Mouse (Mus musculus) midbrain, postnatal 0 days (tissue): ENCODE measurements around the gene Anks1. TPM values are rescaled to one million over a fixed set of nuclear protein-coding genes. Genes with fewer than 3 reads are reported as not detected.
A peak's percentile ranks its signal among the peaks of the same experiment; 100 is the strongest.

Source experiments
- ATAC-seq: fragments of 200-750 bp; cut with Nextera tagmentation; 2 replicates; pipeline ENCODE4 v1.8.0; 2017; ENCODE audit warnings: moderate number of reproducible peaks, mild to moderate bottlenecking, moderate TSS enrichment, moderate library complexity; ENCODE audit not compliant: low FRiP score
- DNase-seq: peaks from one replicate; pipeline ENCODE4 v3.0.0-alpha.2; 2015; ENCODE audit warnings: low spot score
- H3K27ac ChIP-seq: fragments of 300-500 bp; sonication (generic); 2 replicates; pipeline ENCODE4 v1.5.1; 2014; ENCODE audit warnings: low read depth, mild to moderate bottlenecking, low read length, mixed read lengths
- H3K27me3 ChIP-seq: fragments of 300-500 bp; sonication (generic); 2 replicates; pipeline ENCODE4 v1.6.1; 2014; ENCODE audit warnings: low read length, control low read depth, mixed read lengths; ENCODE audit not compliant: insufficient read depth
- H3K36me3 ChIP-seq: fragments of 300-500 bp; sonication (generic); 2 replicates; pipeline ENCODE4 v1.6.1; 2014; ENCODE audit warnings: low read length, control low read depth, mixed read lengths; ENCODE audit not compliant: insufficient read depth
- H3K4me1 ChIP-seq: fragments of 300-500 bp; sonication (generic); 2 replicates; pipeline ENCODE4 v1.6.1; 2014; ENCODE audit warnings: mild to moderate bottlenecking, control low read depth, antibody characterized with exemption, low read length, mixed read lengths; ENCODE audit not compliant: insufficient read depth
- H3K4me2 ChIP-seq: fragments of 300-500 bp; sonication (generic); 2 replicates; pipeline ENCODE4 v1.6.1; 2014; ENCODE audit warnings: low read depth, mild to moderate bottlenecking, low read length, mixed read lengths; ENCODE audit not compliant: poor library complexity, severe bottlenecking
- H3K4me3 ChIP-seq: fragments of 300-500 bp; sonication (generic); 2 replicates; pipeline ENCODE4 v1.5.1; 2014; ENCODE audit warnings: low read depth, mild to moderate bottlenecking, low read length, moderate library complexity
- H3K9ac ChIP-seq: fragments of 300-500 bp; sonication (generic); replicated peaks from 2 replicates; pipeline ENCODE4 v1.6.1; 2014; ENCODE audit warnings: mild to moderate bottlenecking, low read length, moderate library complexity, mixed read lengths; ENCODE audit not compliant: poor library complexity, severe bottlenecking
- H3K9me3 ChIP-seq: fragments of 300-500 bp; sonication (generic); 2 replicates; pipeline ENCODE4 v1.6.1; 2016; ENCODE audit warnings: low read length, control low read depth
- CTCF ChIP-seq: IDR thresholded peaks from 2 replicates; pipeline ENCODE4 v1.5.1; 2016; ENCODE audit warnings: antibody characterized with exemption, mild to moderate bottlenecking
- WGBS: fragments of 180-500 bp; shearing (Covaris S2); extraction: QIAGEN DNeasy Blood & Tissue Kit; methylation state at CpG from one replicate; pipeline ENCODE4 v1.1.7; 2014; 5-methylcytosine and 5-hydroxymethylcytosine counted together
- polyA plus RNA-seq: library from polyadenylated mRNA; unstranded; fragments of >200 nt; fragmentation: Nextera tagmentation; extraction: Ambion mirVana; gene quantifications from 2 replicates; pipeline ENCODE4 v1.2.1, GENCODE M21; 2015
- total RNA-seq: library from RNA; depleted of rRNA; stranded (reverse); fragments of >200 nt; gene quantifications from 2 replicates; pipeline ENCODE4 v1.2.3, GENCODE M21; 2014

Anks1 gene
- total and polyA plus RNA-seq, 2 experiments from 2014 or later, result 44.1 to 109 TPM

DNA sequence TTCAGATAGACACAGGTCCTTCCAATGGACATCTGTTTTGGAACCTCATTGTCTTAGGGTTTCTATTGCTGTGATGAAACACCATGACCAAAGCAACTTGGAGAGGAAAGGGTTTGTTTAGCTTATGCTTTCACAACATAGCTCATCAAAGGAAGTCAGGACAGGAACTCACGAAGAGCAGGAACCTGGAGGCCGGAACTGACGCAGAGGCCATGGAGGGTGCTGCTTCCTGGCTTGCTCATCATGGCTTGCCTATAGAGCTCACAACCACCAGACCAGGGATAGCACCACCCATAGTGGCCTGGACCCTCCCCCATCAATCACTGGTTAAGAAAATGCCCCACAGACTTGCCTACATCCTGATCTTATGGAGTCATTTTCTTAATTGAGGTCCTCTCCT is 26.0 kb downstream of the Anks1 start:
- Histone ChIP-seq H3K9me3 (no peaks in the 10 kb centered on the region), H3K4me1 (no peaks in the 10 kb centered on the region), H3K4me3 (no peak overlapping the region), H3K4me2 (no peak overlapping the region), H3K27me3 (no peaks in the 10 kb centered on the region), H3K27ac (no peak overlapping the region), H3K36me3 (no peaks in the 10 kb centered on the region), H3K9ac (no peak overlapping the region)
- no peak for TF ChIP-seq CTCF
- WGBS, result 82% methylated on average over 3 of the region's 3 CpGs
- DNase-seq (no peak), ATAC-seq (no peak)

GRCm38 (mm10) chr17:27937054-27937615 is 28.0 kb downstream of the Anks1 start:
- Histone ChIP-seq H3K4me1 (no peaks in the 10 kb centered on the region), H3K9ac (no peak overlapping the region), H3K4me2 (no peak overlapping the region), H3K9me3 (no peaks in the 10 kb centered on the region), H3K27me3 (no peaks in the 10 kb centered on the region), H3K27ac (no peak overlapping the region), H3K36me3 (no peaks in the 10 kb centered on the region), H3K4me3 (no peak overlapping the region)
- no peak for TF ChIP-seq CTCF
- 90% methylated on average over 4 of the region's 4 CpGs for WGBS
- no peak for ATAC-seq
- no peak for DNase-seq

- no peak overlapping the region for H3K9ac ChIP-seq
- TF ChIP-seq CTCF, result no peak
Observed at GRCm38 (mm10) chr17:27938121-27938754, 29.1 kb downstream of the Anks1 start.

GRCm38 (mm10) chr17:27939028-27939427 is 29.9 kb downstream of the Anks1 start:
- no peaks in the 10 kb centered on the region for H3K4me1 ChIP-seq
- 0 out of 2 replicates have a peak overlapping the region, but pooled peaks have one; percentile 32 for H3K27ac ChIP-seq
- H3K9me3 ChIP-seq, result no peaks in the 10 kb centered on the region
- H3K36me3 ChIP-seq, result no peaks in the 10 kb centered on the region
- no peak for DNase-seq
- TF ChIP-seq CTCF, result no peak
- H3K27me3 ChIP-seq, result no peaks in the 10 kb centered on the region
- H3K9ac ChIP-seq, result no peak overlapping the region
- WGBS, result 86% methylated on average over 5 of the region's 5 CpGs
- no peak overlapping the region for H3K4me3 ChIP-seq
- no peak for ATAC-seq
- H3K4me2 ChIP-seq, result no peak overlapping the region

More at GRCm38 (mm10) chr17:27938121-27938754, 29.1 kb downstream of the Anks1 start:
- H3K4me3 ChIP-seq, result no peak overlapping the region
- DNase-seq, result no peak
- no peaks in the 10 kb centered on the region for H3K9me3 ChIP-seq
- H3K4me1 ChIP-seq, result no peaks in the 10 kb centered on the region
- no peak overlapping the region for H3K4me2 ChIP-seq
- H3K36me3 ChIP-seq, result no peaks in the 10 kb centered on the region
- no peaks in the 10 kb centered on the region for H3K27me3 ChIP-seq
- H3K27ac ChIP-seq, result 0 out of 2 replicates have a peak overlapping the region, but pooled peaks have one; percentile 32
- no peak for ATAC-seq
- 75% methylated on average over 12 of the region's 12 CpGs for WGBS

DNA sequence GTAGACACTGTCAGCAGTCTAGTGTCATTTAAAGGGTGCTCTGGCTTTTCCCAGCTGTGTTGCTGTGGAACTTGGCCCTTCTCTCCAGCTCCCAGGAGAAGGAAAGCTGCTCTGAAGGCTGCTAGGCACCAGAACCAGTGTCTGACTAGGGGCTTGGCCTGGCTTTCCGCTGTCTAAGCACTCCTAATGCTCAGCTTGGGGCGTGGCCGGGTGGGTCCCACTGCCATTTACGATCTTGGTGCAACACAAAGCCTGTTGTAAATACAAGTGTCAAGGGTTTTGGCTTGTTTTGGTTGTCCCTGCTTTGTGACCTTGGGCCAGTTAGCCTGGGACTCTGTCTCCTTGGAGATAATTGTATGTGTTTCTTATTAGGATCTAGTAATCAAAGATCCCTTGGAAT is 31.2 kb downstream of the Anks1 start:
- H3K9me3 ChIP-seq, result no peaks in the 10 kb centered on the region
- no peak overlapping the region for H3K4me2 ChIP-seq
- ATAC-seq (no peak), DNase-seq (peak; percentile 10)
- H3K4me1 ChIP-seq, result no peaks in the 10 kb centered on the region
- TF ChIP-seq CTCF, result no peak
- no peaks in the 10 kb centered on the region for H3K36me3 ChIP-seq
- no peak overlapping the region for H3K4me3 ChIP-seq
- H3K27ac ChIP-seq, result no peak overlapping the region
- H3K9ac ChIP-seq, result no peak overlapping the region
- 90% methylated on average over 4 of the region's 4 CpGs for WGBS
- H3K27me3 ChIP-seq, result no peaks in the 10 kb centered on the region

GRCm38 (mm10) chr17:27941178-27941577 is 32.1 kb downstream of the Anks1 start:
- H3K4me2 ChIP-seq, result no peak overlapping the region
- no peak overlapping the region for H3K4me3 ChIP-seq
- H3K27me3 ChIP-seq, result no peaks in the 10 kb centered on the region
- no peak overlapping the region for H3K9ac ChIP-seq
- ATAC-seq (no peak), DNase-seq (no peak)
- WGBS, result 79% methylated on average over 5 of the region's 5 CpGs
- H3K36me3 ChIP-seq, result no peaks in the 10 kb centered on the region
- TF ChIP-seq CTCF, result no peak
- H3K9me3 ChIP-seq, result no peaks in the 10 kb centered on the region
- H3K27ac ChIP-seq, result no peak overlapping the region
- peaks cover 3% of the 10 kb centered on the region; the same call in 1 of the 2 replicates for H3K4me1 ChIP-seq
